Mouse (Mus musculus) ES-Bruce4 (cell line): ENCODE data around the gene Bmp3.

Source experiments
- CTCF ChIP-seq: IDR thresholded peaks from one replicate; pipeline ENCODE4 v1.8.1; 2011; ENCODE audit warnings: low read depth, low read length
- EP300 ChIP-seq: IDR thresholded peaks from 2 replicates; pipeline ENCODE4 v1.6.1; 2011; ENCODE audit warnings: low read depth, low read length; ENCODE audit not compliant: insufficient read depth
- POLR2A ChIP-seq: IDR thresholded peaks from one replicate; pipeline ENCODE4 v1.8.1; 2011; ENCODE audit warnings: low read length; ENCODE audit not compliant: insufficient read depth

- TF ChIP-seq EP300 = no peak
- TF ChIP-seq CTCF = no peak
- no peak for TF ChIP-seq POLR2A
Measured at GRCm38 (mm10) chr5:98806492-98806891, 47.7 kb upstream of the Bmp3 start.
